Mouse (Mus musculus): ENCODE results near the gene Hk1. TPM values are rescaled to one million over a fixed set of nuclear protein-coding genes. Genes with fewer than 3 reads are reported as not detected.

Gene Hk1
- total RNA-seq, 4 experiments from 2014 or later, result 3.3 to 6.0 (median 5.3) TPM

- no peak for DNase-seq (ENCODE audit: low spot score in 2 of 2)
Observed at GRCm38 (mm10) chr10:62225839-62226238, 153.9 kb downstream of the Hk1 start.

- peak; percentile 43 to 62 for DNase-seq (ENCODE audit: low spot score in 2 of 2)
Observed at GRCm38 (mm10) chr10:62224231-62224630, 155.5 kb downstream of the Hk1 start.

- DNase-seq (ENCODE audit: low spot score in 2 of 2), result peak in 1 of 2 experiments; percentile 48
Observed at GRCm38 (mm10) chr10:62222777-62223176, 156.9 kb downstream of the Hk1 start.

- DNase-seq (ENCODE audit: low spot score in 2 of 2), result no peak
Observed at GRCm38 (mm10) chr10:62221647-62222046, 158.1 kb downstream of the Hk1 start.

- DNase-seq (ENCODE audit: low spot score in 2 of 2), result no peak
Observed at GRCm38 (mm10) chr10:62220732-62221514, 158.8 kb downstream of the Hk1 start.

Other genes with a start within 250 kb of the Hk1 start
- gene Neurog3, start 246.8 kb downstream of the Hk1 start, total RNA-seq (2022), result not detected
- gene Fam241b, start 236.0 kb downstream of the Hk1 start, total RNA-seq (2022), result 1 to 10 TPM; 1.7 to 3.0 (median 2.5) TPM
- gene Tspan15, start 148.7 kb downstream of the Hk1 start, total RNA-seq (2022), result 1 to 10 TPM; 4.6 to 7.3 (median 5.1) TPM
- gene Tacr2, start 127.5 kb downstream of the Hk1 start, total RNA-seq (2022), result not detected
- not detected for gene Hkdc1, start 42.6 kb upstream of the Hk1 start, total RNA-seq (2022)
- gene 4930507D05Rik, start 69.6 kb upstream of the Hk1 start, total RNA-seq (2022), result not detected
- gene Supv3l1, start 69.8 kb upstream of the Hk1 start, total RNA-seq (2022), result 10 to 100 TPM; 15.1 to 19.9 (median 17.7) TPM
- 10 to 100 TPM; 27.5 to 31.7 (median 29.6) TPM for gene Vps26a, start 106.9 kb upstream of the Hk1 start, total RNA-seq (2022)
- gene Srgn, start 147.5 kb upstream of the Hk1 start, total RNA-seq (2022), result 10 to 100 TPM in 1 of 4 experiments, 1 to 10 TPM in 3; 7.1 to 11.8 (median 8.6) TPM
- gene Kif1bp, start 198.5 kb upstream of the Hk1 start, total RNA-seq (2022), result 10 to 100 TPM; 26.1 to 30.2 (median 28.2) TPM
- gene Ddx21, start 222.4 kb upstream of the Hk1 start, total RNA-seq (2022), result 10 to 100 TPM; 28.1 to 37.7 (median 31.0) TPM